Comparison of ENCODE assay signal across 33 mouse cellular contexts in the genomic region with DNA sequence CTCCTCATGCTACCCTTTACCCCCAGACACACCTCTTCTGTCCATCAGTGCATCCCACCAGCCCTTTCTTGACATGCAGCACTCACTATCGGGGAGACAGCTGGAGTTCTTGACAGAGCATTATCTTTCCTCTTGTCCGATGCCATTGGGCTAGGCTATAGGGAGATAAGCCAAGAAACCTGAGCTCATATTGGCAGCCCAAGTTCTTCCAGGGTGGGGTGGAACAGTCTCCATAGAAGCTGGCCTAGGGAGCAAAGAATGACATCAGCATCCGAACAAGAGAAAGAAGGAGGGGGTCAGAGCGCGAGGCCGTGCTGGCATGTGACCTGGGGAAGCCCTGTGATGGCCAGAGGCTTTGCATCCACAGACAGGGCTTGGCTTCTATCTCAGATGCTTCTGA. TPM values are rescaled to one million over a fixed set of nuclear protein-coding genes. Genes with fewer than 3 reads are reported as not detected.
DNase-seq lines count a peak whose midpoint lies in the region; ATAC-seq and TF ChIP-seq lines count a peak whose summit lies in the region.
"Had no signal": no experiment of that assay in that cellular context is flagged by ENCODE, and none has a peak within 500 bp of the region (broad histone marks: within the 10 kb centered on the region; RNA-seq: fewer than 3 reads in every experiment).

No protein-coding gene starts in this region.

- no peak overlapping the region for H3K4me2 ChIP-seq in hindbrain, embryonic 13.5 days
- H3K4me2 ChIP-seq: heart, embryonic 13.5 days; hindbrain, embryonic 15.5 days; limb, embryonic 12.5 days; liver, embryonic 15.5 days; lung, embryonic 14.5 days; midbrain, embryonic 11.5 days had no signal

- TF ChIP-seq CTCF in gastrocnemius, adult 2 months (IDR thresholded peaks at IDR 0.05): no peak
- TF ChIP-seq CTCF in cerebellum, adult 2 months (IDR thresholded peaks at IDR 0.05; ENCODE audit: borderline replicate concordance, insufficient read depth, low read depth, low read length): no peak

- peak; percentile 53 to 57 for DNase-seq in heart, postnatal 10 days
- DNase-seq in heart, embryonic 10.5 days (ENCODE audit: low spot score): no peak
- peak; percentile 57 for DNase-seq in gastrocnemius, adult 2 months
- DNase-seq in gastrocnemius, postnatal 14 days: peak; percentile 42
- peak; percentile 35 for DNase-seq in heart, postnatal 4 days
- no peak for DNase-seq in cerebellum, adult 2 months
- no peak for DNase-seq in embryo, embryonic 10.5 days (ENCODE audit: low spot score)
- DNase-seq: adrenal gland, adult 2 months; adrenal gland, postnatal 36 days; B cell, adult 2 months; cerebellum, adult 18-20 months; cerebellum, postnatal 14 days; forebrain, postnatal 0 days; kidney, adult 11 months; kidney, postnatal 14 days; layer of hippocampus, adult 9-11 months; lung, embryonic 14.5 days; right cerebral cortex, postnatal 25 days; spleen, adult 18-20 months; thymus, adult 18-20 months; thymus, postnatal 4 days had no signal

- intact Hi-C loops in heart, postnatal 10 days (cut with DNase I): no loop called here
- intact Hi-C loops in gastrocnemius, adult 2 months (cut with DNase I): no loop called here
- intact Hi-C loops in gastrocnemius, postnatal 14 days (cut with DNase I; ENCODE audit: low total_unique reads): no loop called here

- H3K4me1 ChIP-seq in heart, embryonic 10.5 days: peaks cover 2% of the 10 kb centered on the region; the same call in 1 of the 2 replicates
- no peaks in the 10 kb centered on the region for H3K4me1 ChIP-seq in hindbrain, embryonic 13.5 days (replicated peaks)
- H3K4me1 ChIP-seq in cerebellum, adult 2 months (ENCODE audit: control insufficient read depth, insufficient read depth, low read length): no peaks in the 10 kb centered on the region
- H3K4me1 ChIP-seq: heart, embryonic 13.5 days; hindbrain, embryonic 15.5 days; limb, embryonic 12.5 days; liver, embryonic 15.5 days had no signal

- H3K9ac ChIP-seq in hindbrain, embryonic 13.5 days: no peak overlapping the region
- H3K9ac ChIP-seq: forebrain, postnatal 0 days; heart, embryonic 13.5 days; hindbrain, embryonic 15.5 days; limb, embryonic 12.5 days; liver, embryonic 15.5 days; lung, embryonic 14.5 days had no signal

- no peak for ATAC-seq in hindbrain, embryonic 13.5 days (ENCODE audit: low FRiP score)
- ATAC-seq: activated CD4-positive, CD25-positive, alpha-beta regulatory T cell, adult 4 months; forebrain, postnatal 0 days; inflammation-experienced regulatory T-cells, adult 6 months; midbrain, embryonic 16.5 days had no signal

- TF ChIP-seq POLR2A in cerebellum, adult 2 months (IDR thresholded peaks at IDR 0.05; ENCODE audit: borderline replicate concordance, insufficient read depth, low read length): no peak

- no peaks in the 10 kb centered on the region for H3K36me3 ChIP-seq in heart, embryonic 10.5 days
- H3K36me3 ChIP-seq in hindbrain, embryonic 13.5 days: no peaks in the 10 kb centered on the region
- H3K36me3 ChIP-seq: heart, embryonic 13.5 days; hindbrain, embryonic 15.5 days; limb, embryonic 12.5 days; liver, embryonic 15.5 days had no signal

- H3K27me3 ChIP-seq in heart, embryonic 10.5 days (ENCODE audit: insufficient read depth, poor library complexity, severe bottlenecking): no peaks in the 10 kb centered on the region
- H3K27me3 ChIP-seq in hindbrain, embryonic 13.5 days: no peaks in the 10 kb centered on the region
- H3K27me3 ChIP-seq in cerebellum, adult 2 months (ENCODE audit: control insufficient read depth, insufficient read depth, low read length): no peaks in the 10 kb centered on the region
- H3K27me3 ChIP-seq: heart, embryonic 13.5 days; hindbrain, embryonic 15.5 days; limb, embryonic 12.5 days; liver, embryonic 15.5 days had no signal

- H3K4me3 ChIP-seq in heart, embryonic 10.5 days: no peak overlapping the region
- H3K4me3 ChIP-seq in gastrocnemius, adult 2 months: no peak overlapping the region
- no peak overlapping the region for H3K4me3 ChIP-seq in hindbrain, embryonic 13.5 days
- H3K4me3 ChIP-seq in cerebellum, adult 2 months (replicated peaks; ENCODE audit: insufficient read depth, low read depth, low read length): no peak overlapping the region
- H3K4me3 ChIP-seq: erythroblast, embryonic 14.5 days; heart, embryonic 13.5 days; hindbrain, embryonic 15.5 days; limb, embryonic 12.5 days; liver, embryonic 15.5 days had no signal

- no peak overlapping the region for H3K27ac ChIP-seq in heart, embryonic 10.5 days
- H3K27ac ChIP-seq in gastrocnemius, adult 2 months: no peak overlapping the region
- H3K27ac ChIP-seq in hindbrain, embryonic 13.5 days: no peak overlapping the region
- no peak overlapping the region for H3K27ac ChIP-seq in cerebellum, adult 2 months (ENCODE audit: insufficient read depth, low read length)
- H3K27ac ChIP-seq: heart, embryonic 13.5 days; hindbrain, embryonic 15.5 days; limb, embryonic 12.5 days; liver, embryonic 15.5 days had no signal

- H3K9me3 ChIP-seq in heart, embryonic 10.5 days: no peaks in the 10 kb centered on the region
- H3K9me3 ChIP-seq in hindbrain, embryonic 13.5 days: no peaks in the 10 kb centered on the region
- H3K9me3 ChIP-seq: heart, embryonic 13.5 days; hindbrain, embryonic 15.5 days; limb, embryonic 12.5 days; liver, embryonic 15.5 days had no signal

- 74% methylated on average over 6 of the region's 6 CpGs for WGBS in heart, embryonic 10.5 days
- WGBS in hindbrain, embryonic 13.5 days: 89% methylated on average over 6 of the region's 6 CpGs
- WGBS in cerebellum, adult 2 months: 46% methylated on average over 6 of the region's 6 CpGs

RNA-seq across cellular contexts. Expression of a gene that starts 9.5 kb away (rescaled TPM):
- under 1 TPM; 0.14 to 0.20 TPM for total RNA-seq in heart, postnatal 10 days (2021)
- polyA plus RNA-seq in heart, embryonic 10.5 days (2016; fragmentation: Nextera tagmentation; extraction: Ambion mirVana): 0.30 TPM in 1 of 2 replicates, not detected in the other
- not detected for total RNA-seq in gastrocnemius, adult 2 months (2021)
- total RNA-seq in gastrocnemius, postnatal 14 days (2021): under 1 TPM in 1 of 2 experiments, not detected in 1; 0.09 TPM
- total RNA-seq in heart, postnatal 4 days (2021): not detected
- polyA plus RNA-seq in hindbrain, embryonic 13.5 days (2015; fragmentation: Nextera tagmentation; extraction: Ambion mirVana): 4.8 and 5.1 TPM in 2 replicates
- polyA plus RNA-seq in cerebellum, adult 2 months (2012; rRNA removed): 12.5 and 15.2 TPM in 2 replicates
- total RNA-seq: hematopoietic stem cell, adult 5-6 weeks; neutrophil, adult 5-6 weeks had no signal
- polyA plus RNA-seq: erythroblast, embryonic 14.5 days had no signal

Comparison
In these comparisons a context has a peak if more than half of its experiments do, and no peak if none do; other contexts are left out.
1. DNase-seq: peak in heart, postnatal 10 days (2 of 2), gastrocnemius, adult 2 months (single experiment), gastrocnemius, postnatal 14 days (single experiment) and heart, postnatal 4 days (single experiment); none in heart, embryonic 10.5 days (single experiment), cerebellum, adult 2 months (0 of 2) and embryo, embryonic 10.5 days (single experiment).